Mouse (Mus musculus): ENCODE results near the gene Clcn2.
"Not testable (repeated sequence)": the region's sequence is repeated elsewhere in the genome, so short reads cannot be mapped to it uniquely, and the experiment has no call there.

Gene Clcn2

DNA sequence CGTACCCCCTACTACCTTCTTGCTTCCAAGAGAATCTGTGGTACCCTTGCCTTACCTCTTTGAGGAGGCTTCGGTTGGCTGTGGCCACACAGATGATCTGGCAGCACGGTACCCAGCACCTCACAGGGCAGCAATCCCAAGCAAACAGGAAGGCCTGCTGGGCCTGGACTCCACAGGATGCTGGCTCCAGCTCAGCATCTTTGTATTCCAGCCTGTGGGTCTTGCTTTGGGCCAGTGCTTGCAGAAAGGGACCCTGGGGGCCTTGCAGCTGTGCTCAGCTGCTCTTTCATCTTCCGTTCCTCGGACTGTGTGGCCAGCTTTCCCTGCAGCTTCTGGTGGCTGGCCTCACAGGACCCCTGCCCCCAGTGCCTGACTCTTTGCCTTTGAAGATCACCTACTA is 17.5 kb downstream of the Clcn2 start:
- DNase-seq: no peak

- no peak for DNase-seq
These were observed 18.3 kb downstream of the Clcn2 start for GRCm38 (mm10) chr16:20699266-20699665.

DNA sequence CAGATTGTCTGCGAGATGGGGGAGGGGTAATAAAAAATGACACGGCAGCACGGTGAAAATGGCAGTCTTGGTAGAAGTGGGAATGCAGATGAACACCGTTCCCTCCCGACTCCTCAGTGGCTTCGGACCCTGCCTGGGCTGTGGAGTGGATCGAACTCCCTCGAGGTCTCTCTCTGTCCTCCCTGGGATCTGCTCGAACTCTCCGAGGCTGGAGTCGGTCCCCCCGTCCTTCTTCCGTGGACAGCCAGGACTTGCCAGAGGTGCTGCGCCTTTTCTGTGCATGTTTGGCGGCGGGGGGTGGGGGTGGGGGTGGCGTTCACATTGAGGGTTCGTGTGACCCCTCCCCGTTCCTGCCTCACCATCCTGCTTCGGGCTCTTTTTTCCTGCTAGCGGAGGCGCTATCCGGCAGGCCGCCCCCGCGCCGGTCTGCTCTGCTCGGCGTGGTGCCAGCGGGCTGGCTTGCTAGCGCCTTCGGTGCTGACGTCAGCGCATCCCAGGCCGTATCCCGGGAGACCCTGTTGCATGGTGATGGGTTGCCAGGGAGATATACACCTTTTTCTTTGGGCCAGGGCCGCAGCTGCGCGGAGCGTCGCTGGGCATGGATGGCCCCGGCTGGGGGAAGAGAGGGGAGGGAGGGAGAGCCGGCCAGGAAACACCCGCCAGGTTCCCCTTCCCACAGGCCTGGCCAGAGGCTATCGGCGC is 21.8 kb downstream of the Clcn2 start:
- DNase-seq: peak; percentile 96

DNA sequence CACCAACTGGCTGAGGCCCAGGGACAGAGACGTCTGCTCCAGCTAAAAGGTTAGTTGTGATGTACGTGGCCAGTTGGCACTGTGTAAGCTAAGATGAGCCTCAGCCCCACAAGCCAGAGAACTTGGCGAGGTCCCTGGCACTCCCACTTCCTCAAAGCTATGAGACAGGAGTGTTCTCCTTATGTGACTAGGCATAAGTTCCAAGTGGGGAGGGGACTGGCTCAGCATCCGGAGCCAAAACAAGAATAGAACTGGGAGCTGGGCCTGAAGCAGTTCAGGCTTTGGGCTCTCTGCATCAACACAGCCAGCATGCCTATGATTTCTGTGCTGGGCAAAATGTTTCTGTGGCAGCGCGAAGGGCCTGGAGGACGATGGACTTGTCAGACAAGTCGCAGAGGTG is 22.8 kb downstream of the Clcn2 start:
- peak; percentile 58 for DNase-seq

DNA sequence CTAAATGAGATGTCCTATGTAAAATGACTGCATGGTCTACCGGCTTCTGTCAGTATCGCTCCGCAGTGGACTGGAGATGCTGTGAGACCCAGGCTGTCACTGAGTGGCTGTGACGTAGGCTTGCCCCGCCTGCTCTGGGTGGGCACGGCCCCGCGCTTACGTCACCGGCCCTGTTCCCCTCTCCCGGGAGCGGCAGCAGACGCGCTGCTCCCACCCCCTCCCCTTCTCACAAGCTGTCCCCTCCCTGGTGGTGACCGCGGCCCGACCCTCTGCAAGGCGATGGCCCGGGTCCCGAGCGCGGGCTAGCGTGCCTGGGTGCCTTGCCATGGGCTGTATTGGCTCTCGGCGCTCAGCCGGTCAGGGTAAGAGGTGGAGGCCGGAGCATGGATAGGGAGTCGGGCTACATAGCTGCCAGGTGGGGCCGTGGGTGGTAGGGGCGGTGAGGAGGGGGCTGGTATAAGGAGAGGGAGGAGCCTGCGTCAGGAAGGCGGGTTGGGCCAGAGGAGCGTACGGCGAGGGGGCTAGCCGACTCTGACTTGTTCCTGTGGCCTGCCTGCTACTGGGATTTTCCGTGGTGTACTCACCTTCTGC is 24.3 kb downstream of the Clcn2 start, which contains the start of gene Fam131a:
Gene Fam131a, plus strand, starts transcription at position 131 of the 591 bp plus-strand sequence.
- DNase-seq: peak; percentile 96

GRCm38 (mm10) chr16:20692241-20692965 is 25.1 kb downstream of the Clcn2 start:
- no peak for DNase-seq

- DNase-seq: no peak
These were observed 25.9 kb downstream of the Clcn2 start for GRCm38 (mm10) chr16:20691617-20692016.

DNA sequence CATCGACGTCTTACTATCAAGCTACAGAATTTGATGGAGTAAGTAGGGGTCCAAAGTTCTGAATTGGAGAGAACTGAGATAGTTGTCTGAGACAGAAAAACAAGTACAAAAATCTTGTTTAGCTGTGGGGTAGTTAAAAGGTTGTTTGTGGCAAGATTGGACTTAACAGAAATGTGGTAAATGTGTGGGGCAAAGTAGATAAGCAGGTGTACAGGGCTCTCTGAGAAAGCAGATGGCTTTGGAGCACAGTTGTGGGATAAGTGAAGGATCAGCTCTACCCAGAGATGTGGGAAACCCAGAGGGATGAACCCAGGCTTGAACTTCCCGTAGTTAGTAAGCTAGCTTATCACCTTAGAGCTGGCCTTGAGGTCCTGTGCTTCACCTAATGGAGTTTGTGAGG is 26.8 kb downstream of the Clcn2 start:
- DNase-seq: no peak

GRCm38 (mm10) chr16:20677974-20678675 is 39.4 kb downstream of the Clcn2 start:
- DNase-seq: peak; percentile 83

DNA sequence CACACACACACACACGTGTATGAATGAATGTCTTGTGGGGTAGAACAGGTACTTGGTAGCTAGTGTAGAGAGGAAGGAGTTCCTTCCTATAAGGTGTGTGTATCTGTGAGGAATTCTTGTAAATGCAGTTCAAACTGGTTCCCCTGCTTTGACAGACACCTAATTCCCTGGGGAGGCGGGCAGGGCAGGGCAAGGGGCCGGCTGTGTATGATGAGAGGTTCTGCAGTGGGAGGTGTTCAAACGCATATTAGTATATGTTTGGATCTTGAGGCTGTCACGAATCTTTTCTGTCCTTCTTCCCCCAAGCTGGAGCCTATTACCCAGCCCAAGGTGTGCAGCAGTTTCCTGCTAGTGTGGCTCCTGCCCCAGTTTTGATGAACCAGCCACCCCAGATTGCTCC is 40.2 kb downstream of the Clcn2 start:
- no peak for DNase-seq

GRCm38 (mm10) chr16:20676702-20677101 is 40.8 kb downstream of the Clcn2 start:
- no peak for DNase-seq

GRCm38 (mm10) chr16:20675213-20675612 is 42.3 kb downstream of the Clcn2 start:
- no peak for DNase-seq

DNA sequence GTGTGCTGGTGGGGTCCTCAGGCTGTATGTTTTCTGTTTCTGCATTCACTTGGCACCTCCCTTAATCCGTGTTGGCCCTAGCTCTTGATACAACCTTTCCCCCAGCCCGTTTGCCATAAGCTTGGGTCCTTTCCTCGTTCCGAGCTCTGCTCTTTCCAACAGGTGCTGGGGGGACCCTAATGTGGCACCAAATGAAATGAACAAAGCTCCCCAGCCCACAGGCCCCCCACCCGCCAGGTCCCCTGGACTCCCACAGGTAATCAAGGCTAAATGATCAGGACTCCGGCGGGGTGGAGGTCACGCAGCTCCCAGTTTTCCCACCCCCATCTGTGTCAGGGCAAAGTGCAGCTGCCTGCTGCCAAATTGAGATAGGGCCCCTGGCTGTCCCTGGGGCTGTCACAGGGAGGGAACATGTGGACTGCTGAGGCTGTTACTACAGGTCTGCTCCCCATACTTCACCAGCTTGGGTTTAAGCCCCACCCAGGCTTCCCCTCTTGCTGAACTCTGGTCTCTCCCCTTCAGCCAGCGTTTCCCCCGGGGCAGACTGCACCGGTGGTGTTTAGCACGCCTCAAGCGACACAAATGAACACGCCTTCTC is 43.7 kb downstream of the Clcn2 start:
- DNase-seq: peak; percentile 55

DNA sequence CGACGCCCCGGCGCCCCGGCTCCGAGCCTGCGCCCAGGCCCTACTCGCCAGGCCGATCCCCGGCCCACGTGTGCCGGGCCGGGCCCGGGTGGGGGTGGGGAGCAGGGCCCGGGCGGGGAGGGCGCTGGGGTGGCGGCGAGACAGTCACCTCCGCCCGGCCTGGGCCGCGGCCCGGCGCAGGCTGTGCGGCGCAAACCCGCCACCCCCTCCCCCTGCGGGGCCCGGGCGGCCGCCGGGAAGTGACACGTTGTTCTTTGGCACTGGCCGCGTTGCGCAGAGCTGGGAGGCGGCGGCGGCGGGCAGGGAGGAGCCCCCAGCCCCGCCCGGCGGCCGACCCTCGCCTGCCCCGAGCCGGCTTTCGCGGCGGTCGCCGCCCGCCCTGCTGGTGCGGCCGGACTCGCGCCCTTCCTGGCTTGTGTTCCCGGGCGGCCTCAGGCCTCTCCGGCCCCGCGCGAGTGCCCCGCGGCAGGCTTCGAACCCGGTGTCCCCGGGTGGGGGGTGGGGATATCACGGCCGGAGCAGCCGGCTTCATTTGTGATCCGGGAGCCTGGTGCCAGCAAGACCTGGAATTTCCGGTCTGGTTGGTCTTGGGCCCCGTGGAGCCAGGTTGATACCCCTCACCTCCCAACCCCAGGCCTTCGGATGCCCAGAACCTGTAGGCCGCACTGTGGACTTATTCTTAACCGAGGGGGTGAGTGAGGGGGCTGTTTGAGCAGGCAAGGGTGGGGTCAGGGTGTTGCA is 44.4 kb downstream of the Clcn2 start:
- DNase-seq: peak; percentile 84

- peak; percentile 99 for DNase-seq
These were observed 45.0 kb downstream of the Clcn2 start for GRCm38 (mm10) chr16:20672500-20672902.

DNA sequence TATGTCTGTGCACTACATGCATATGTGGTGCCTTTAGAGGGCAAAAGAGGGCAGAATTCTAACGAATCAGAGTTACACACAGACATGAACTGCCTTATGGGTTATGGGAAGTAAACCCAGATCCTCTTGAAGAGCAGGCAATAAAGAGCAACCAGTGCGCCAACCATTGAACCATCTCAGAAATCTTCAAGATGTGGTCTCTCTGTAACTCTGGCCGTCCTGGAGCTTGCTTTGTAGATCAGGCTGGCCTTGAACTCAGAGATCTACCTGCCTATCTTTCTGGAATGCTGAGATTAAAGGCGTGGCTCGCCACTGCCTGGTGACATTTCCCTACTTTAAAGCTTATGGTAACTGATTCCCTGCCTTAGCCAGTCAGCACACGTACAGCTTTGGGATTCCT is 45.7 kb downstream of the Clcn2 start:
- DNase-seq: no peak

DNA sequence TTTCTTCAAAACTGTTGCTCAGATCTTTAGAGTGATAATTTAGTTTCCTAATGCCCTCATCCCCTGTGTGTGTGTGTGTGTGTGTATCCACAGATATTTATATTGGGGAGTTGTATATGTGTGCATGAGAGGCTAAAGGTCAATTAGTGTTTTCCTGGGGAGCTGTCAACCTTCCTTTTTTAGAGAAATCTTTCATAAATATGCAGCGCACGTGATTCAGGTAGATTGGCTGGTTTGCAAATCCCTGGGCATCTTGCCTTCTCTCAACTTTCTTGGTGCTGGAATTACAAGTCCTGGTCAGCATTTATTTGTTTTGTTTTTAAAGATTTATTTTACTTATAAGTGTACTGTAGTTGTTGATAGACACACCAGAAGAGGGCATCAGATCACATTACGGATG is 47.3 kb downstream of the Clcn2 start:
- DNase-seq: no peak

DNA sequence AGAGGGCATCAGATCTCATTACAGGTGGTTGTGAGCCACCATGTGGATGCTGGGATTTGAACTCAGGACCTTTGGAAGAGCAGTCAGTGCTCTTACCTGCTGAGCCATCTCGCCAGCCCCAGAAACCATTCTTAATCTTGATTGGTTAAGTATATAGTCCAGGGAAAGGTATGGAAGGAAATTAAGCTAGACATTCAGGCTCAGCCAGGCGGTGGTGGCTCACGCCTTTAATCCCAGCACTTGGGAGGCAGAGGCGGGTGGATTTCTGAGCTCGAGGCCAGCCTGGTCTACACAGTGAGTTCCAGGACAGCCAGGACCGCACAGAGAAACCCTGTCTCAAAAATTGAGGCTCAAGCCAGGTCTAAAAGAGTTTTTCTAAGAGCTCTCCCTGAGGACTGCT is 49.5 kb downstream of the Clcn2 start, which contains the start of gene Eif4g1:
Gene Eif4g1, plus strand, starts transcription at position 301 of the 400 bp plus-strand sequence.
- DNase-seq: not testable (repeated sequence)

- no peak for DNase-seq
These were observed 59.9 kb downstream of the Clcn2 start for GRCm38 (mm10) chr16:20657661-20658060.

DNA sequence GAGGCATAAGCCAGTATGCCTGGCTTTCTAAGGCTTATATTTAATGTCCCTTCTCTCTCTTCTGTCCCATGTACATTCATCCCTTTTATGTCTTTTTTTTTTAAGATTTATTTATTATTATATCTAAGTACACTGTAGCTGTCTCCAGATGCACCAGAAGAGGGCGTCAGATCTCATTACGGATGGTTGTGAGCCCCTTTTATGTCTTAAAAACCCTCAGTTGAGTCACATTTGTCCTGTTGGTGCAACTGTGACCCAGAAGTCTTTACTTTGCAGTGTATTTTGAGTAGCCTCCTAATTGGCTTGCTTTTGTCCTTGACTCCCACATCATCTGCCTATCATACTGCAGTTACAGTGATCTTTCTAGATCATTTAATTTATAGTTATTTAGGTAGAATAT is 64.2 kb downstream of the Clcn2 start:
- DNase-seq: no peak

Measured in kidney, postnatal 10 days (tissue).